Mouse (Mus musculus) CH12.LX (cell line): ENCODE data around the gene 1700028K03Rik. TPM values are rescaled to one million over a fixed set of nuclear protein-coding genes. Genes with fewer than 3 reads are reported as not detected.
A peak's percentile ranks its signal among the peaks of the same experiment; 100 is the strongest.

ENCODE experiments used
- DNase-seq: peaks from one replicate; pipeline ENCODE4 v3.0.0-alpha.2; 2013; ENCODE audit errors: extremely low read depth
- H3K27ac ChIP-seq: 2 replicates; pipeline ENCODE4 v1.5.1; 2012; ENCODE audit warnings: low read depth, mild to moderate bottlenecking, control low read depth, moderate library complexity; ENCODE audit not compliant: insufficient read depth
- H3K27me3 ChIP-seq: replicated peaks from 2 replicates; pipeline ENCODE3; 2012; ENCODE audit warnings: inconsistent platforms
- H3K36me3 ChIP-seq, 2 experiments: replicated peaks in 1 of 2; 2 replicates each; pipeline versions ENCODE3 to v1.6.1; 2012; ENCODE audit warnings: inconsistent platforms in 1 of 2, low read length in 1 of 2, mild to moderate bottlenecking in 1 of 2, mixed read lengths in 1 of 2, moderate library complexity in 1 of 2; ENCODE audit not compliant: control insufficient read depth in 1 of 2, insufficient read depth in 1 of 2
- H3K4me1 ChIP-seq, 2 experiments: 2 replicates each; pipeline ENCODE4 v1.6.1; 2012; ENCODE audit warnings: inconsistent platforms in 1 of 2, moderate library complexity in 1 of 2; ENCODE audit not compliant: insufficient read depth in 2 of 2, control insufficient read depth in 1 of 2
- H3K4me2 ChIP-seq: 2 replicates; pipeline ENCODE4 v1.6.1; 2012; ENCODE audit warnings: low read depth, mild to moderate bottlenecking, control low read depth; ENCODE audit not compliant: poor library complexity, insufficient read depth, severe bottlenecking
- H3K4me3 ChIP-seq, 3 experiments: fragments of 150-350 bp in 1 of 3; sonication (generic) in 1 of 3; replicated peaks in 1 of 3; 2 replicates each; pipeline versions ENCODE3 to v1.5.1; 2011 to 2012; ENCODE audit warnings: low read depth in 2 of 3, low read length in 2 of 3, mild to moderate bottlenecking in 2 of 3, moderate library complexity in 2 of 3, control low read depth in 1 of 3, improper control_type of control experiment in 1 of 3, inconsistent platforms in 1 of 3, mixed read lengths in 1 of 3; ENCODE audit not compliant: poor library complexity in 1 of 3
- H3K79me2 ChIP-seq: replicated peaks from 2 replicates; pipeline ENCODE4 v1.6.1; 2012; ENCODE audit warnings: mild to moderate bottlenecking, moderate library complexity; ENCODE audit not compliant: control insufficient read depth, poor library complexity, insufficient read depth, severe bottlenecking; ENCODE audit errors: extremely low read depth
- H3K9ac ChIP-seq: 2 replicates; pipeline ENCODE4 v1.6.1; 2012; ENCODE audit warnings: low read depth, mild to moderate bottlenecking, control low read depth, moderate library complexity; ENCODE audit not compliant: insufficient read depth
- H3K9me3 ChIP-seq: replicated peaks from 2 replicates; pipeline ENCODE3; 2012; ENCODE audit warnings: low read length, inconsistent platforms, mixed read lengths
- BHLHE40 ChIP-seq: IDR thresholded peaks from 2 replicates; pipeline ENCODE4 v1.6.1; 2011; ENCODE audit warnings: mild to moderate bottlenecking, low read depth, low read length, improper control_type of control experiment
- CHD1 ChIP-seq: IDR thresholded peaks from 2 replicates; pipeline ENCODE4 v1.6.1; 2012; ENCODE audit warnings: low read depth, low read length, improper control_type of control experiment, inconsistent platforms
- CTCF ChIP-seq, 2 experiments: IDR thresholded peaks in 1 of 2; conservative IDR thresholded peaks in 1 of 2; 2 replicates each; pipeline ENCODE4 v1.5.1; 2011 to 2012; ENCODE audit warnings: low read depth in 2 of 2, low read length in 2 of 2, improper control_type of control experiment in 1 of 2, inconsistent platforms in 1 of 2, mild to moderate bottlenecking in 1 of 2, moderate library complexity in 1 of 2
- ELF1 ChIP-seq: IDR thresholded peaks from 2 replicates; pipeline ENCODE4 v1.6.1; 2014; ENCODE audit warnings: low read depth, mild to moderate bottlenecking, inconsistent platforms, low read length, improper control_type of control experiment
- EP300 ChIP-seq: IDR thresholded peaks from 2 replicates; pipeline ENCODE4 v1.6.1; 2011; ENCODE audit warnings: low read length, improper control_type of control experiment
- ETS1 ChIP-seq: conservative IDR thresholded peaks from 2 replicates; pipeline ENCODE4 v1.6.1; 2012; ENCODE audit warnings: low read depth, mild to moderate bottlenecking, inconsistent platforms, low read length, improper control_type of control experiment, moderate library complexity
- GABPA ChIP-seq: IDR thresholded peaks from 2 replicates; pipeline ENCODE4 v1.6.1; 2012; ENCODE audit warnings: low read depth, low read length, improper control_type of control experiment, inconsistent platforms; ENCODE audit not compliant: insufficient replicate concordance
- HCFC1 ChIP-seq: IDR thresholded peaks from 2 replicates; pipeline ENCODE4 v1.6.1; 2012; ENCODE audit warnings: low read depth, mild to moderate bottlenecking, inconsistent platforms, low read length, improper control_type of control experiment
- JUN ChIP-seq: IDR thresholded peaks from 2 replicates; pipeline ENCODE4 v1.6.1; 2011; ENCODE audit warnings: low read depth, mild to moderate bottlenecking, low read length, improper control_type of control experiment, moderate library complexity; ENCODE audit not compliant: insufficient read depth
- KAT2A ChIP-seq: IDR thresholded peaks from 2 replicates; pipeline ENCODE4 v1.6.1; 2012; ENCODE audit warnings: low read length, improper control_type of control experiment, inconsistent platforms; ENCODE audit not compliant: insufficient replicate concordance
- MAFK ChIP-seq: IDR thresholded peaks from 2 replicates; pipeline ENCODE4 v1.6.1; 2011; ENCODE audit warnings: low read length, improper control_type of control experiment; ENCODE audit not compliant: insufficient replicate concordance
- MAX ChIP-seq: IDR thresholded peaks from 2 replicates; pipeline ENCODE4 v1.6.1; 2011; ENCODE audit warnings: low read length, improper control_type of control experiment
- MEF2A ChIP-seq: IDR thresholded peaks from 2 replicates; pipeline ENCODE4 v1.6.1; 2014; ENCODE audit warnings: low read depth, mild to moderate bottlenecking, inconsistent platforms, low read length, improper control_type of control experiment, borderline replicate concordance
- MXI1 ChIP-seq: IDR thresholded peaks from 2 replicates; pipeline ENCODE4 v1.6.1; 2011; ENCODE audit warnings: mild to moderate bottlenecking, low read depth, low read length, improper control_type of control experiment
- MYC ChIP-seq: IDR thresholded peaks from 2 replicates; pipeline ENCODE4 v1.6.1; 2011; ENCODE audit warnings: low read depth, mild to moderate bottlenecking, improper control_type of control experiment, low read length
- NELFE ChIP-seq: IDR thresholded peaks from 2 replicates; pipeline ENCODE4 v1.6.1; 2011; ENCODE audit warnings: low read depth, low read length, improper control_type of control experiment
- NRF1 ChIP-seq: IDR thresholded peaks from 2 replicates; pipeline ENCODE4 v1.6.1; 2014; ENCODE audit warnings: low read depth, mild to moderate bottlenecking, inconsistent platforms, low read length, improper control_type of control experiment, moderate library complexity
- PAX5 ChIP-seq: IDR thresholded peaks from 2 replicates; pipeline ENCODE4 v1.6.1; 2012; ENCODE audit warnings: low read length, inconsistent platforms, mixed read lengths
- POLR2AphosphoS2 ChIP-seq: IDR thresholded peaks from 2 replicates; pipeline ENCODE4 v1.6.1; 2011; ENCODE audit warnings: low read depth, low read length, improper control_type of control experiment
- RAD21 ChIP-seq: IDR thresholded peaks from 2 replicates; pipeline ENCODE4 v1.6.1; 2011; ENCODE audit warnings: low read depth, mild to moderate bottlenecking, low read length, improper control_type of control experiment, moderate library complexity
- RCOR1 ChIP-seq: conservative IDR thresholded peaks from 2 replicates; pipeline ENCODE4 v1.6.1; 2012; ENCODE audit warnings: low read depth, mild to moderate bottlenecking, inconsistent platforms, low read length, improper control_type of control experiment
- SIN3A ChIP-seq: IDR thresholded peaks from 2 replicates; pipeline ENCODE4 v1.6.1; 2012; ENCODE audit warnings: low read length, improper control_type of control experiment, inconsistent platforms
- SMC3 ChIP-seq: IDR thresholded peaks from 2 replicates; pipeline ENCODE4 v1.6.1; 2011; ENCODE audit warnings: low read depth, low read length, improper control_type of control experiment
- TBP ChIP-seq: conservative IDR thresholded peaks from 2 replicates; pipeline ENCODE4 v1.6.1; 2011; ENCODE audit warnings: low read depth, low read length, improper control_type of control experiment
- TCF12 ChIP-seq: IDR thresholded peaks from 2 replicates; pipeline ENCODE4 v1.6.1; 2014; ENCODE audit warnings: low read depth, mild to moderate bottlenecking, inconsistent platforms, low read length, improper control_type of control experiment
- USF1 ChIP-seq: IDR thresholded peaks from 2 replicates; pipeline ENCODE4 v1.6.1; 2014; ENCODE audit warnings: low read depth, mild to moderate bottlenecking, inconsistent platforms, low read length, improper control_type of control experiment
- ZC3H11A ChIP-seq: IDR thresholded peaks from 2 replicates; pipeline ENCODE4 v1.6.1; 2012; ENCODE audit warnings: low read depth, mild to moderate bottlenecking, inconsistent platforms, low read length, improper control_type of control experiment
- ZMIZ1 ChIP-seq: IDR thresholded peaks from 2 replicates; pipeline ENCODE4 v1.6.1; 2012; ENCODE audit warnings: low read depth, mild to moderate bottlenecking, inconsistent platforms, low read length, improper control_type of control experiment
- ZNF384 ChIP-seq: IDR thresholded peaks from 2 replicates; pipeline ENCODE4 v1.6.1; 2012; ENCODE audit warnings: low read depth, low read length, improper control_type of control experiment, inconsistent platforms
- dilution Hi-C: fragments of 300-500 bp; cut with MboI; formaldehyde crosslinking; loops from 2 replicates; pipeline ENCODE4 v1.14.3; 2020; ENCODE audit warnings: low sequenced_read_pairs; ENCODE audit not compliant: extremely low pct_unique_long_range_greater_than_20kb, extremely low pct_ligation_motif_present
- in situ Hi-C: fragments of 300-500 bp; cut with MboI; formaldehyde crosslinking; loops from 3 replicates; pipeline ENCODE4 v1.14.3; 2019; ENCODE audit warnings: low sequenced_read_pairs, low pct_ligation_motif_present, low pct_unique_long_range_greater_than_20kb, mixed read lengths
- polyA plus RNA-seq: library from polyadenylated mRNA; unstranded; fragments of >175 nt; gene quantifications from 2 replicates; pipeline ENCODE4 v1.2.1, GENCODE M21; 2012; ENCODE audit warnings: low read depth; ENCODE audit not compliant: insufficient read length
- total RNA-seq, 2 experiments: library from RNA; depleted of rRNA; stranded (reverse); fragments of 300-350 nt in 1 of 2; fragments of >200 nt in 1 of 2; gene quantifications; 2 replicates each; pipeline ENCODE4 v1.2.3; 2012 to 2014

1700028K03Rik gene
- total and polyA plus RNA-seq, 3 experiments = not detected

GRCm38 (mm10) chr5:107569148-107569547 is 34.6 kb downstream of the 1700028K03Rik start:
- H3K36me3 ChIP-seq = peaks cover 42 to 69% of the 10 kb centered on the region in 2 experiments

GRCm38 (mm10) chr5:107597301-107598077 is 63.0 kb downstream of the 1700028K03Rik start, which contains the start of the genes Rpap2 and Glmn:
Rpap2 (plus strand) TSS chr5:107597373.
Glmn (minus strand) TSS chr5:107597888.
- in situ Hi-C loops (no loop called here), dilution Hi-C loops (no loop called here)
- Histone ChIP-seq H3K4me1 (peaks cover 9 to 29% of the 10 kb centered on the region in 2 experiments), H3K27me3 (no peaks in the 10 kb centered on the region), H3K79me2 (peaks cover 3% of the 10 kb centered on the region; the same call in 1 of the 2 replicates), H3K9ac (peak within 1 kb of the TSS; percentile 81), H3K9me3 (no peaks in the 10 kb centered on the region), H3K27ac (peak within 1 kb of the TSS; percentile 43; the same call in 1 of the 2 replicates), H3K4me3 (peak within 1 kb of the TSS; percentile 81 to 98 (median 91)), H3K4me2 (peak within 1 kb of the TSS; percentile 96), H3K36me3 (peaks cover 17 to 40% of the 10 kb centered on the region in 2 experiments)
- peak; percentile 68 for DNase-seq
- peak; percentile 81 for TF ChIP-seq POLR2AphosphoS2
- TF ChIP-seq PAX5 = no peak
- no peak for TF ChIP-seq RAD21
- peak; percentile 45 for TF ChIP-seq BHLHE40
- peak; percentile 31 for TF ChIP-seq CHD1
- TF ChIP-seq SMC3 = no peak
- TF ChIP-seq MAX = peak; percentile 47
- peak; percentile 37; the same call in 1 of the 2 replicates for TF ChIP-seq SIN3A
- TF ChIP-seq USF1 = no peak
- TF ChIP-seq ZMIZ1 = peak; percentile 84; the same call in 1 of the 2 replicates
- no peak for TF ChIP-seq JUN
- no peak for TF ChIP-seq MEF2A
- peak; percentile 5; the same call in 1 of the 2 replicates for TF ChIP-seq ELF1
- no peak for TF ChIP-seq HCFC1
- no peak; the same call in 1 of the 2 replicates for TF ChIP-seq MXI1
- peak; percentile 87 for TF ChIP-seq NRF1
- no peak; the same call in 1 of the 2 replicates for TF ChIP-seq MYC
- TF ChIP-seq ZC3H11A = no peak
- no peak for TF ChIP-seq MAFK
- TF ChIP-seq EP300 = no peak
- TF ChIP-seq KAT2A = 0 out of 2 replicates have a peak, but pooled peaks have one; percentile 8
- TF ChIP-seq TCF12 = peak; percentile 60
- no peak for TF ChIP-seq ZNF384
- TF ChIP-seq CTCF (conservative IDR thresholded peaks at IDR 0.05 in 1 of 2, IDR thresholded peaks at IDR 0.05 in 1 of 2; ENCODE audit: low read depth in 2 of 2, low read length in 2 of 2) = no peak
- TF ChIP-seq TBP = 0 out of 2 replicates have a peak, but pooled peaks have one; percentile 46
- no peak for TF ChIP-seq ETS1
- peak; percentile 75 for TF ChIP-seq NELFE

More at GRCm38 (mm10) chr5:107569148-107569547, 34.6 kb downstream of the 1700028K03Rik start:
- no peak overlapping the region for H3K9ac ChIP-seq
- no peak for TF ChIP-seq JUN
- no peak for TF ChIP-seq MAFK
- no peak for TF ChIP-seq HCFC1
- no peak for TF ChIP-seq RCOR1
- TF ChIP-seq MXI1 = no peak
- TF ChIP-seq USF1 = no peak
- TF ChIP-seq ETS1 = no peak
- TF ChIP-seq MAX = no peak
- TF ChIP-seq GABPA = no peak
- TF ChIP-seq PAX5 = no peak
- TF ChIP-seq ELF1 = no peak
- no peak for TF ChIP-seq NELFE
- in situ Hi-C loops = no loop called here
- H3K4me1 ChIP-seq = peaks cover 0 to 4% of the 10 kb centered on the region in 2 experiments; a peak in 1 of 4 replicates
- dilution Hi-C loops = no loop called here
- DNase-seq = no peak
- H3K4me2 ChIP-seq = no peak overlapping the region
- peaks cover 14% of the 10 kb centered on the region for H3K9me3 ChIP-seq
- H3K27me3 ChIP-seq = no peaks in the 10 kb centered on the region
- H3K27ac ChIP-seq = no peak overlapping the region
- H3K79me2 ChIP-seq = no peaks in the 10 kb centered on the region
- H3K4me3 ChIP-seq = no peak overlapping the region
